26 mouse cellular contexts compared by ENCODE assay signal in the genomic region with DNA sequence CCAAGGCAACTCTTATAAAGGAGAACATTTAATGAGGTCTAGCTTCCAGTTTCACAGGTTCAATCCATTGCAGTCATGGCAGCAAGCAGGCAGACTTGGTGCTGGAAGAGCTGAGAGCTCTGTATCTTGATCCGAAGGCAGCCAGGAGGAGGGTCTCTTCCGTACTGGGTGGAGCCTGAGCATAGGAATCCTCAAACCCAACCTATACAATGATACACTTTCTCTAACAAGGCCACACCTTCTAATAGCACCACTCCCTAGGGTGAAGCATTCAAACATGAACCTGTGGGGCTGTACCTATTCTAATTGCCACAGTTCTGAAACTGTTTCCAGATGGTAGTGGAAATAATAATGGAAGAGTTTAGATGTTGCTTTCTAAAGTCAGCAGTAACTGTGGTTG.
"Had no signal": no experiment of that assay in that cellular context is flagged by ENCODE, and none has a peak within 500 bp of the region (broad histone marks: within the 10 kb centered on the region; RNA-seq: fewer than 3 reads in every experiment).

No protein-coding gene starts in this region.

- H3K4me1 ChIP-seq: heart, embryonic 10.5 days; heart, embryonic 13.5 days; heart, embryonic 15.5 days; hindbrain, embryonic 13.5 days; hindbrain, embryonic 15.5 days; limb, embryonic 15.5 days; liver, embryonic 12.5 days had no signal

- H3K4me2 ChIP-seq: heart, embryonic 13.5 days; heart, embryonic 15.5 days; hindbrain, embryonic 13.5 days; hindbrain, embryonic 15.5 days; kidney, embryonic 15.5 days; limb, embryonic 13.5 days; limb, embryonic 15.5 days; liver, embryonic 12.5 days had no signal

- H3K36me3 ChIP-seq: hindbrain, embryonic 15.5 days had no signal

- H3K9ac ChIP-seq: heart, embryonic 13.5 days; heart, embryonic 15.5 days; hindbrain, embryonic 13.5 days; hindbrain, embryonic 15.5 days; kidney, embryonic 15.5 days; limb, embryonic 13.5 days; limb, embryonic 15.5 days; liver, embryonic 12.5 days; liver, embryonic 14.5 days had no signal

- DNase-seq: gastrocnemius, postnatal 14 days; gastrocnemius, postnatal 36 days; heart, adult 18-20 months; heart, postnatal 14 days; heart, postnatal 36 days; kidney, adult 11 months; kidney, adult 2 months; kidney, adult 9 months; kidney, postnatal 14 days; kidney, postnatal 36 days; layer of hippocampus, adult 9-11 months; layer of hippocampus, postnatal 36 days; left cerebral cortex, postnatal 4 days had no signal

- H3K4me3 ChIP-seq: heart, embryonic 10.5 days; heart, embryonic 13.5 days; heart, embryonic 15.5 days; hindbrain, embryonic 13.5 days; hindbrain, embryonic 15.5 days; kidney, embryonic 15.5 days; limb, embryonic 13.5 days; limb, embryonic 15.5 days; liver, embryonic 12.5 days had no signal

- ATAC-seq: hindbrain, postnatal 0 days; intestine, embryonic 16.5 days; liver, embryonic 12.5 days had no signal

- H3K27ac ChIP-seq: heart, embryonic 10.5 days; heart, embryonic 13.5 days; heart, embryonic 15.5 days; hindbrain, embryonic 13.5 days; hindbrain, embryonic 15.5 days; hindbrain, postnatal 0 days; kidney, embryonic 15.5 days; kidney, postnatal 0 days; limb, embryonic 13.5 days; limb, embryonic 15.5 days; liver, embryonic 12.5 days; liver, embryonic 14.5 days had no signal

- H3K27me3 ChIP-seq: heart, embryonic 13.5 days; heart, embryonic 15.5 days; hindbrain, embryonic 13.5 days; hindbrain, embryonic 15.5 days; kidney, embryonic 15.5 days; limb, embryonic 13.5 days; limb, embryonic 15.5 days; liver, embryonic 12.5 days had no signal

- H3K9me3 ChIP-seq: heart, embryonic 10.5 days; hindbrain, embryonic 15.5 days; limb, embryonic 15.5 days had no signal
